Mouse (Mus musculus): ENCODE data around the gene Gm5930.
"Not testable (repeated sequence)": the region's sequence is repeated elsewhere in the genome, so short reads cannot be mapped to it uniquely, and the experiment has no call there.

The Gm5930 gene

DNA sequence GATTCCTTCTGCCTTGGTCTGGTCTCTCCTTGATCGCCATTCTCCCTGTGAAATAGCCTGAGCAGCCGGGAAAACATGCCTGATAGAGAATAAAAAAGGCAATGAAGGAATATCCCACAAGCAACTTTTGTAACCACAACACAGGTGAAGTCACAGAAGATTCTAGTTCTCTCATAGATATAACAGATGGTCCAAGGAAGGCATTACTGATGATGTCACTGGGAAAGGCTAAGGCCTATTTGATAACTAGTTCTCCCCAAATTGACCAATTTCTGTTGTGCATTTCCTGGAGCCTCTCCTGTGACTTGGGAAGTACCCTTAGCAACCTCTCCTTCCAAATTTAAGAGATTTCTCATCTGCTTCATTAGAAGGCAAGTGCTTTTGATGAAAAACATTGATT is at the start of gene Gm5930:
Gene Gm5930, minus strand, starts transcription at position 101 of the 400 bp plus-strand sequence.
- DNase-seq (ENCODE audit: low spot score): not testable (repeated sequence)

DNA sequence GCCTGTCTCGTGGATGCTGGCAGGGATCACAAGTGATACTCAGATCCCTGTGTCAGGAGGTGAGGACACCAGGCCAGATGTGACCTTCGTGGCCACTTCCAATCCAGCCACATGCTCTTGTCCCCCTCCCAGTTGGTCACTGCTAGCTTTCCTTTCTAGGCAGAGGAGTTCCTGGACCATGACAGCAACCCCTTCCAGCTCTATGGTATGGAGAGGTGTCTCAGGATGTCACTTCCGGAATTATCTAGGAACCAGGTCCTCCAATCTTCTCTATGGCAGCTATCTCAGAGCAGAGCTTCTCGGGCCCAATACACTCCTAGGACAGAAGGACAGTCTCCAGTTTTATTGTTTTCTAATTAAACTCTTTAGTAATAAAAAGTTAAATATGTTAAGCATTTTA is 45.8 kb upstream of the Gm5930 start:
- not testable (repeated sequence) for DNase-seq (ENCODE audit: low spot score)

DNA sequence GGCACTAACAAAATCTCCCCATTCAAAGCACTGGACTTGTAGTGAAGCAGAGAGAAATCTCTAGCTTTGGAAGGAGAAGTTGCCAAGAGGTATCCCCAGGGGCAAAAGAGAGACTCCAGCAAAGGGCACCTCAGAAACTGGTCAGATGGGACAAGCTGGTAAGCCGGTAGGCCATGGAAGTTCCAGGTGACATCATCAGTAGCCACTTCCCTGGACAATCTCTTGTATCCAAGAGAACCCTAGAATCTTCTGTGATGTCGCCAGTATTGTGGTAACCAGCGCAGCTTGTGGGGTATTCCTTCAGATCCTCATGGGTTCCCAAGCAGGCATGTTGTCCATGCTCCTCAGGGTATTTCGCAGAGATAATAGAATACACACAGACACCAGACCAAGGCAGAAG is 26.7 kb upstream of the Gm5930 start, which contains the start of gene Gm8229:
Gene Gm8229, plus strand, starts transcription at position 301 of the 400 bp plus-strand sequence.
- not testable (repeated sequence) for DNase-seq (ENCODE audit: low spot score)

DNA sequence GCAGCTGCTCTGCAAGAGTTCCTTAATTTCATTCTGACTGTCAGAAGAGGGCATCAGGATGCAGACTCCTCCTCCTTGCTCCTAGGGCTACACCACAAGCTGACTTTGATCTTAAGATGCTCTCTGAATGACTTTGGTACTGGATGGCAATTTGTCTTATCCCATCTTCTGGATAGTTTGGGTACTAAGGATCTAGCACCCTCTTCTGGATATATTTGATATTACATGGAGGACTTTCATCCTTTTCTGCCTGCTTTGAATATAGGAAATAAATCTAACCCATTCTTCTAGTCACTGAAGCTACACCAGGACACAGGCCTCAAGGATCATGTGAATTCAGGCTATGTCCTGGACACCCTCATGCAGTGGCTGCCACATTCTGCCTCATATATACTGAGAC is 23.9 kb upstream of the Gm5930 start:
- peak; percentile 37 for DNase-seq (ENCODE audit: low spot score)

DNA sequence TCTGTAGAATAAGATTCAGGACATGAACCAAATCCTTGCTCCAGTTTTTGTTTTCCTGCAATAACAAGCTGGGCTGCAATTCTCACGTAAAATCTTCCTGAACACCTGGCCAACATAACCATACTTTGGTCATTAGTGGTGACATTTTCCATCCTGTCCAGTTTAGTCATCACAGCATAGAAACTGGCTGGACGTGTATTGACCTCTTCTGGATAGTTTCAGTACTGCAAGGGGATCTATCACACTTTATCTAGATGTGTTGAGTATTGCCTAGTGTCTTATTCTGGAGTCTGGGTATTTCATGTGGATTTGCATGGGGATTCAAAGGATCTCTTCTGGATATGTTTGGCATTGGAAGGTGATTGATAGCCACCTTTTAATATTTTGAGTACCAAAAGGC is 23.0 kb upstream of the Gm5930 start:
- DNase-seq (ENCODE audit: low spot score): not testable (repeated sequence)

DNA sequence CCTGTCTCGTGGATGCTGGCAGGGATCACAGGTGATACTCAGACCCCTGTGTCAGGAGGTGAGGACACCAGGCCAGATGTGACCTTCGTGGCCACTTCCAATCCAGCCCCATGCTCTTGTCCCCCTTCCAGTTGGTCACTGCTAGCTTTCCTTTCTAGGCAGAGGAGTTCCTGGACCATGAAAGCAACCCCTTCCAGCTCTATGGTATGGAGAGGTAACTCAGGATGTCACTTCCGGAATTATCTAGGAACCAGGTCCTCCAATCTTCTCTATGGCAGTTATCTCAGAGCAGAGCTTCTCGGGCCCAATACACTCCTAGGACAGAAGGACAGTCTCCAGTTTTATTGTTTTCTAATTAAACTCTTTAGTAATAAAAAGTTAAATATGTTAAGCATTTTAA is 26.3 kb downstream of the Gm5930 start:
- DNase-seq (ENCODE audit: low spot score): not testable (repeated sequence)

DNA sequence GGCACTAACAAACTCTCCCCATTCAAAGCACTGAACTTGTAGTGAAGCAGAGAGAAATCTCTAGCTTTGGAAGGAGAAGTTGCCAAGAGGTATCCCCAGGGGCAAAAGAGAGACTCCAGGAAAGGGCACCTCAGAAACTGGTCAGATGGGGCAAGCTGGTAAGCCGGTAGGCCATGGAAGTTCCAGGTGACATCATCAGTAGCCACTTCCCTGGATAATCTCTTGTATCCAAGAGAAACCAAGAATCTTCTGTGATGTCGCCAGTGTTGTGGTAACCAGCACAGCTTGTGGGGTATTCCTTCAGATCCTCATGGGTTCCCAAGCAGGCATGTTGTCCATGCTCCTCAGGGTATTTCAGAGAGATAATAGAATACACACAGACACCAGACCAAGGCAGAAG is 53.1 kb downstream of the Gm5930 start, which contains the start of gene Gm8220:
Gene Gm8220, plus strand, starts transcription at position 301 of the 400 bp plus-strand sequence.
- not testable (repeated sequence) for DNase-seq (ENCODE audit: low spot score)
